Mouse (Mus musculus) cortical plate, adult 2 months (tissue): ENCODE measurements around the gene Slc25a45. TPM values are rescaled to one million over a fixed set of nuclear protein-coding genes. Genes with fewer than 3 reads are reported as not detected.

Source experiments
- H3K27ac ChIP-seq: fragments of 200-500 bp; 2 replicates; pipeline ENCODE4 v1.5.1; 2012; ENCODE audit warnings: low read length, control low read depth, inconsistent platforms; ENCODE audit not compliant: insufficient read depth
- H3K4me1 ChIP-seq: fragments of 200-500 bp; 2 replicates; pipeline ENCODE4 v1.6.1; 2011; ENCODE audit warnings: low read length; ENCODE audit not compliant: control insufficient read depth, insufficient read depth
- H3K4me3 ChIP-seq: fragments of 200-500 bp; 2 replicates; pipeline ENCODE4 v1.5.1; 2011; ENCODE audit warnings: mild to moderate bottlenecking, low read length, control low read depth; ENCODE audit not compliant: insufficient read depth
- CTCF ChIP-seq: fragments of 200-500 bp; IDR thresholded peaks from 2 replicates; pipeline ENCODE4 v1.5.1; 2011; ENCODE audit warnings: mild to moderate bottlenecking, control low read depth, low read length; ENCODE audit not compliant: insufficient read depth; ENCODE audit errors: extremely low read depth
- POLR2A ChIP-seq: fragments of 200-500 bp; IDR thresholded peaks from 2 replicates; pipeline ENCODE4 v1.6.1; 2011; ENCODE audit warnings: mild to moderate bottlenecking, low read length, control low read depth; ENCODE audit not compliant: insufficient read depth; ENCODE audit errors: extremely low read depth
- polyA plus RNA-seq: library from polyadenylated mRNA; depleted of rRNA; stranded (reverse); fragments of >200 nt; gene quantifications from 2 replicates; pipeline ENCODE4 v1.2.3, GENCODE M21; 2012

The Slc25a45 gene
- polyA plus RNA-seq, 1 experiment, result 6.6 TPM

GRCm38 (mm10) chr19:5834260-5834925 lies 43.2 kb upstream of the Slc25a45 start:
- H3K4me1 ChIP-seq, result no peaks in the 10 kb centered on the region
- TF ChIP-seq CTCF (no peak), POLR2A (no peak)

GRCm38 (mm10) chr19:5835054-5835921 lies 42.3 kb upstream of the Slc25a45 start:
- Histone ChIP-seq H3K27ac (no peak overlapping the region), H3K4me1 (no peaks in the 10 kb centered on the region), H3K4me3 (no peak overlapping the region)
- TF ChIP-seq POLR2A (no peak), CTCF (no peak)

More at GRCm38 (mm10) chr19:5834260-5834925, 43.2 kb upstream of the Slc25a45 start:
- H3K27ac ChIP-seq, result no peak overlapping the region
- no peak overlapping the region for H3K4me3 ChIP-seq

- no peak overlapping the region for H3K27ac ChIP-seq
- TF ChIP-seq POLR2A (no peak), CTCF (no peak)
These were observed 41.6 kb upstream of the Slc25a45 start for GRCm38 (mm10) chr19:5835922-5836430.

GRCm38 (mm10) chr19:5836941-5837572 lies 40.6 kb upstream of the Slc25a45 start:
- Histone ChIP-seq H3K4me3 (no peak overlapping the region), H3K27ac (no peak overlapping the region), H3K4me1 (peaks cover 3% of the 10 kb centered on the region)
- no peak for TF ChIP-seq CTCF
- TF ChIP-seq POLR2A, result no peak

More at GRCm38 (mm10) chr19:5835922-5836430, 41.6 kb upstream of the Slc25a45 start:
- no peak overlapping the region for H3K4me3 ChIP-seq
- H3K4me1 ChIP-seq, result no peaks in the 10 kb centered on the region

GRCm38 (mm10) chr19:5837606-5838005 lies 40.0 kb upstream of the Slc25a45 start:
- no peak overlapping the region for H3K4me3 ChIP-seq
- peaks cover 3% of the 10 kb centered on the region for H3K4me1 ChIP-seq
- no peak overlapping the region for H3K27ac ChIP-seq
- no peak for TF ChIP-seq POLR2A
- no peak for TF ChIP-seq CTCF

- TF ChIP-seq POLR2A, result no peak
- TF ChIP-seq CTCF, result no peak
- no peak overlapping the region for H3K27ac ChIP-seq
These were observed 39.3 kb upstream of the Slc25a45 start for GRCm38 (mm10) chr19:5838136-5838891.

GRCm38 (mm10) chr19:5838892-5839165 lies 38.8 kb upstream of the Slc25a45 start:
- Histone ChIP-seq H3K4me1 (peaks cover 5% of the 10 kb centered on the region), H3K4me3 (no peak overlapping the region), H3K27ac (no peak overlapping the region)
- TF ChIP-seq POLR2A (no peak), CTCF (no peak)

More at GRCm38 (mm10) chr19:5838136-5838891, 39.3 kb upstream of the Slc25a45 start:
- no peak overlapping the region for H3K4me3 ChIP-seq
- peaks cover 3% of the 10 kb centered on the region for H3K4me1 ChIP-seq

- TF ChIP-seq POLR2A, result no peak
- TF ChIP-seq CTCF, result no peak
- Histone ChIP-seq H3K4me1 (peaks cover 5% of the 10 kb centered on the region), H3K27ac (no peak overlapping the region), H3K4me3 (no peak overlapping the region)
These were observed 38.1 kb upstream of the Slc25a45 start for GRCm38 (mm10) chr19:5839317-5840085.
